12 mouse cellular contexts compared by ENCODE assay signal in genomic region chr11:118424621-118425335, GRCm38 (mm10). TPM values are rescaled to one million over a fixed set of nuclear protein-coding genes. Genes with fewer than 3 reads are reported as not detected.
DNase-seq lines count a peak whose midpoint lies in the region; ATAC-seq and TF ChIP-seq lines count a peak whose summit lies in the region.
"Had no signal": no experiment of that assay in that cellular context is flagged by ENCODE, and none has a peak within 500 bp of the region (broad histone marks: within the 10 kb centered on the region; RNA-seq: fewer than 3 reads in every experiment).

No protein-coding gene starts in this region.

- no peak overlapping the region for H3ac ChIP-seq in C2C12 (ENCODE audit: control insufficient read depth, insufficient read length, low read depth)

- peaks cover 33% of the 10 kb centered on the region for H3K4me1 ChIP-seq in heart, embryonic 16.5 days (ENCODE audit: control insufficient read depth, insufficient read depth, low read length)
- peaks cover 52% of the 10 kb centered on the region for H3K4me1 ChIP-seq in heart, embryonic 12.5 days (replicated peaks)
- H3K4me1 ChIP-seq in liver, embryonic 14.5 days (replicated peaks; ENCODE audit: control insufficient read depth in 2 of 2, insufficient read depth in 2 of 2, low read length in 1 of 2), result peaks cover 0 to 5% of the 10 kb centered on the region in 2 experiments; a peak in 3 of 4 replicates
- peaks cover 15% of the 10 kb centered on the region for H3K4me1 ChIP-seq in liver, embryonic 11.5 days (replicated peaks; ENCODE audit: control insufficient read depth, insufficient read depth, low read length)

- no peak overlapping the region for H3K4me2 ChIP-seq in heart, embryonic 16.5 days (ENCODE audit: low read depth, low read length)
- H3K4me2 ChIP-seq in heart, embryonic 12.5 days, result no peak overlapping the region
- H3K4me2 ChIP-seq in liver, embryonic 14.5 days (ENCODE audit: low read depth), result no peak overlapping the region
- no peak overlapping the region for H3K4me2 ChIP-seq in liver, embryonic 11.5 days

- peak overlapping the region; percentile 9; the same call in 1 of the 2 replicates for H3K27ac ChIP-seq in heart, embryonic 16.5 days (ENCODE audit: low read length)
- no peak overlapping the region for H3K27ac ChIP-seq in heart, embryonic 12.5 days (ENCODE audit: poor library complexity, severe bottlenecking)
- no peak overlapping the region for H3K27ac ChIP-seq in liver, embryonic 14.5 days
- H3K27ac ChIP-seq in liver, embryonic 11.5 days (ENCODE audit: low read depth, low read length), result no peak overlapping the region

- H3K79me2 ChIP-seq in C2C12 (ENCODE audit: control insufficient read depth, insufficient read depth), result no peaks in the 10 kb centered on the region

- H3K4me3 ChIP-seq in heart, embryonic 16.5 days (ENCODE audit: low read length), result no peak overlapping the region
- no peak overlapping the region for H3K4me3 ChIP-seq in heart, embryonic 12.5 days
- no peak overlapping the region for H3K4me3 ChIP-seq in liver, embryonic 14.5 days (ENCODE audit: insufficient read depth in 1 of 2, low read depth in 2 of 2, low read length in 2 of 2)
- no peak overlapping the region for H3K4me3 ChIP-seq in liver, embryonic 11.5 days (ENCODE audit: low read depth, low read length)
- no peak overlapping the region for H3K4me3 ChIP-seq in C2C12 (ENCODE audit: insufficient read depth, poor library complexity, severe bottlenecking)

- DNase-seq in adrenal gland, postnatal 14 days, result peak; percentile 50
- DNase-seq in adrenal gland, adult 18-20 months (ENCODE audit: low spot score in 2 of 2), result no peak
- DNase-seq in liver, embryonic 14.5 days (ENCODE audit: low read depth in 3 of 3, low spot score in 3 of 3), result no peak
- no peak for DNase-seq in liver, embryonic 11.5 days (ENCODE audit: low spot score)
- no peak for DNase-seq in left cerebral cortex, adult 18-20 months (ENCODE audit: low spot score in 2 of 2)
- DNase-seq: adrenal gland, adult 8-10 months; B cell, adult 2 months; cerebellum, adult 11-12 months had no signal

- no peaks in the 10 kb centered on the region for H3K36me3 ChIP-seq in heart, embryonic 16.5 days (ENCODE audit: control insufficient read depth, insufficient read depth)
- H3K36me3 ChIP-seq in heart, embryonic 12.5 days, result no peaks in the 10 kb centered on the region
- no peaks in the 10 kb centered on the region for H3K36me3 ChIP-seq in liver, embryonic 14.5 days (replicated peaks; ENCODE audit: control insufficient read depth, insufficient read depth, low read depth)
- H3K36me3 ChIP-seq in liver, embryonic 11.5 days (ENCODE audit: control insufficient read depth, insufficient read depth, low read length), result no peaks in the 10 kb centered on the region
- H3K36me3 ChIP-seq in C2C12 (ENCODE audit: control insufficient read depth, insufficient read depth), result no peaks in the 10 kb centered on the region

- H3K9ac ChIP-seq in heart, embryonic 16.5 days (ENCODE audit: low read length), result no peak overlapping the region
- H3K9ac ChIP-seq in heart, embryonic 12.5 days, result no peak overlapping the region
- H3K9ac ChIP-seq in liver, embryonic 14.5 days (replicated peaks), result no peak overlapping the region
- no peak overlapping the region for H3K9ac ChIP-seq in liver, embryonic 11.5 days (ENCODE audit: low read depth, low read length)

- H3K79me3 ChIP-seq in C2C12 (ENCODE audit: low read depth), result no peaks in the 10 kb centered on the region

- WGBS in heart, embryonic 16.5 days, result 44% methylated on average over 13 of the region's 13 CpGs
- 49% methylated on average over 13 of the region's 13 CpGs for WGBS in heart, embryonic 12.5 days
- WGBS in liver, embryonic 14.5 days (ENCODE audit: insufficient replicate concordance), result 51% methylated on average over 13 of the region's 13 CpGs
- 57% methylated on average over 13 of the region's 13 CpGs for WGBS in liver, embryonic 11.5 days

- peaks cover 4% of the 10 kb centered on the region; the same call in 1 of the 2 replicates for H3K27me3 ChIP-seq in heart, embryonic 16.5 days (ENCODE audit: control insufficient read depth, insufficient read depth, low read length)
- H3K27me3 ChIP-seq in heart, embryonic 12.5 days (replicated peaks), result no peaks in the 10 kb centered on the region; the same call in 1 of the 2 replicates
- no peaks in the 10 kb centered on the region for H3K27me3 ChIP-seq in liver, embryonic 14.5 days (ENCODE audit: control insufficient read depth, insufficient read depth, low read length)
- peaks cover 9% of the 10 kb centered on the region; the same call in 1 of the 2 replicates for H3K27me3 ChIP-seq in liver, embryonic 11.5 days (replicated peaks; ENCODE audit: control insufficient read depth, insufficient read depth, low read length)
- no peaks in the 10 kb centered on the region for H3K27me3 ChIP-seq in C2C12 (ENCODE audit: control insufficient read depth, insufficient read depth, insufficient read length)

- TF ChIP-seq CTCF in liver, embryonic 14.5 days (IDR thresholded peaks at IDR 0.05; ENCODE audit: low read depth), result 0 out of 2 replicates have a peak, but pooled peaks have one; percentile 3
- no peak for TF ChIP-seq CTCF in C2C12 (IDR thresholded peaks at IDR 0.05; ENCODE audit: control insufficient read depth, insufficient read depth, insufficient read length)

- H3K9me3 ChIP-seq in heart, embryonic 16.5 days (replicated peaks; ENCODE audit: control insufficient read depth, low read length), result no peaks in the 10 kb centered on the region
- no peaks in the 10 kb centered on the region for H3K9me3 ChIP-seq in heart, embryonic 12.5 days (replicated peaks)
- H3K9me3 ChIP-seq in liver, embryonic 14.5 days (ENCODE audit: control insufficient read depth, low read length), result no peaks in the 10 kb centered on the region
- no peaks in the 10 kb centered on the region for H3K9me3 ChIP-seq in liver, embryonic 11.5 days (ENCODE audit: control insufficient read depth, low read length)

- TF ChIP-seq EP300 in liver, embryonic 14.5 days (IDR thresholded peaks at IDR 0.05; ENCODE audit: low read depth), result no peak

- ATAC-seq in heart, embryonic 16.5 days (replicated peaks; ENCODE audit: extremely low read depth, insufficient read depth, low FRiP score), result no peak
- no peak for ATAC-seq in heart, embryonic 12.5 days (ENCODE audit: insufficient number of reproducible peaks, low FRiP score)
- ATAC-seq in liver, embryonic 14.5 days (ENCODE audit: insufficient read depth), result no peak
- no peak for ATAC-seq in liver, embryonic 11.5 days (replicated peaks; ENCODE audit: low FRiP score)

TF ChIP-seq in C2C12, 6 proteins besides CTCF, POLR2A, EP300 and RAD21:
- peak; percentile 51 for TF ChIP-seq MYOD1 (IDR thresholded peaks at IDR 0.05; ENCODE audit: control insufficient read depth, insufficient read length, low read depth)
- no peak for TF ChIP-seq MYOG (IDR thresholded peaks at IDR 0.05; ENCODE audit: control insufficient read depth, extremely low read depth, insufficient read length)

RNA-seq across cellular contexts. Expression of gene C1qtnf1, which starts 3.2 kb away (rescaled TPM):
- total RNA-seq in adrenal gland, postnatal 14 days (2021), result 23.7 and 29.2 TPM in 2 replicates
- 10 to 100 TPM; 15.9 to 17.2 TPM for total RNA-seq in adrenal gland, adult 18-20 months (2021)
- 8.9 and 9.3 TPM in 2 replicates for polyA plus RNA-seq in heart, embryonic 16.5 days (2015; fragmentation: Nextera tagmentation; extraction: Ambion mirVana)
- 4.9 and 5.5 TPM in 2 replicates for polyA plus RNA-seq in heart, embryonic 12.5 days (2016; fragmentation: Nextera tagmentation; extraction: Ambion mirVana)
- 0.93 and 1.1 TPM in 2 replicates for polyA plus RNA-seq in liver, embryonic 14.5 days (2012; rRNA removed)
- polyA plus RNA-seq in liver, embryonic 14.5 days (2014; fragmentation: Nextera tagmentation; extraction: Ambion mirVana), result 0.90 and 1.4 TPM in 2 replicates
- 4.6 and 5.0 TPM in 2 replicates for polyA plus RNA-seq in liver, embryonic 11.5 days (2014; fragmentation: Nextera tagmentation; extraction: Ambion mirVana)
- 2.0 TPM for polyA plus RNA-seq in C2C12 (2012; fragmentation: generic; extraction: Trizol)
- total RNA-seq in left cerebral cortex, adult 18-20 months (2021), result 1 to 10 TPM; 4.3 to 4.6 TPM
- total RNA-seq: megakaryocyte, adult 5-6 weeks had no signal

RNA-seq across cellular contexts. Expression of gene Cant1, which starts 5.9 kb away (rescaled TPM):
- 25.3 and 28.4 TPM in 2 replicates for total RNA-seq in adrenal gland, postnatal 14 days (2021)
- total RNA-seq in adrenal gland, adult 18-20 months (2021), result 10 to 100 TPM; 30.1 to 33.1 TPM
- 19.0 and 20.2 TPM in 2 replicates for polyA plus RNA-seq in heart, embryonic 16.5 days (2015; fragmentation: Nextera tagmentation; extraction: Ambion mirVana)
- polyA plus RNA-seq in heart, embryonic 12.5 days (2016; fragmentation: Nextera tagmentation; extraction: Ambion mirVana), result 23.6 and 23.7 TPM in 2 replicates
- polyA plus RNA-seq in liver, embryonic 14.5 days (2012; rRNA removed), result 7.8 and 8.3 TPM in 2 replicates
- polyA plus RNA-seq in liver, embryonic 14.5 days (2014; fragmentation: Nextera tagmentation; extraction: Ambion mirVana), result 6.0 and 7.4 TPM in 2 replicates
- polyA plus RNA-seq in liver, embryonic 11.5 days (2014; fragmentation: Nextera tagmentation; extraction: Ambion mirVana), result 21.1 and 21.6 TPM in 2 replicates
- 29.7 TPM for polyA plus RNA-seq in C2C12 (2012; fragmentation: generic; extraction: Trizol)
- 10 to 100 TPM; 38.7 to 40.4 TPM for total RNA-seq in left cerebral cortex, adult 18-20 months (2021)

RNA-seq across cellular contexts. Expression of gene Lgals3bp, which starts 22.9 kb away (rescaled TPM):
- 51.1 and 59.7 TPM in 2 replicates for total RNA-seq in adrenal gland, postnatal 14 days (2021)
- 100 to 1,000 TPM in 1 of 2 experiments, 10 to 100 TPM in 1; 92.6 to 128 TPM for total RNA-seq in adrenal gland, adult 18-20 months (2021)
- 16.8 and 27.5 TPM in 2 replicates for polyA plus RNA-seq in heart, embryonic 16.5 days (2015; fragmentation: Nextera tagmentation; extraction: Ambion mirVana)
- 4.5 and 5.1 TPM in 2 replicates for polyA plus RNA-seq in heart, embryonic 12.5 days (2016; fragmentation: Nextera tagmentation; extraction: Ambion mirVana)
- polyA plus RNA-seq in liver, embryonic 14.5 days (2012; rRNA removed), result 36.6 and 43.8 TPM in 2 replicates
- polyA plus RNA-seq in liver, embryonic 14.5 days (2014; fragmentation: Nextera tagmentation; extraction: Ambion mirVana), result 30.1 and 32.6 TPM in 2 replicates
- polyA plus RNA-seq in liver, embryonic 11.5 days (2014; fragmentation: Nextera tagmentation; extraction: Ambion mirVana), result 23.3 and 27.8 TPM in 2 replicates
- polyA plus RNA-seq in C2C12 (2012; fragmentation: generic; extraction: Trizol), result 6.6 TPM
- total RNA-seq in left cerebral cortex, adult 18-20 months (2021), result 10 to 100 TPM; 21.7 to 21.9 TPM

RNA-seq across cellular contexts. Expression of gene Engase, which starts 51.9 kb away (rescaled TPM):
- 12.1 and 12.4 TPM in 2 replicates for total RNA-seq in adrenal gland, postnatal 14 days (2021)
- 10 to 100 TPM in 1 of 2 experiments, 1 to 10 TPM in 1; 7.3 to 12.4 TPM for total RNA-seq in adrenal gland, adult 18-20 months (2021)
- polyA plus RNA-seq in heart, embryonic 16.5 days (2015; fragmentation: Nextera tagmentation; extraction: Ambion mirVana), result 4.0 and 5.8 TPM in 2 replicates
- polyA plus RNA-seq in heart, embryonic 12.5 days (2016; fragmentation: Nextera tagmentation; extraction: Ambion mirVana), result 4.5 and 4.6 TPM in 2 replicates
- polyA plus RNA-seq in liver, embryonic 14.5 days (2012; rRNA removed), result 4.1 and 4.7 TPM in 2 replicates
- polyA plus RNA-seq in liver, embryonic 14.5 days (2014; fragmentation: Nextera tagmentation; extraction: Ambion mirVana), result 6.5 and 6.6 TPM in 2 replicates
- 13.4 and 14.3 TPM in 2 replicates for polyA plus RNA-seq in liver, embryonic 11.5 days (2014; fragmentation: Nextera tagmentation; extraction: Ambion mirVana)
- 2.1 TPM for polyA plus RNA-seq in C2C12 (2012; fragmentation: generic; extraction: Trizol)
- 10 to 100 TPM; 13.3 to 14.1 TPM for total RNA-seq in left cerebral cortex, adult 18-20 months (2021)
